Mouse (Mus musculus) ES-E14 (cell line): Measurements from ENCODE around the gene Ism2.

Experiments
- CHD2 ChIP-seq: IDR thresholded peaks from 2 replicates; pipeline ENCODE4 v1.6.1; 2014; ENCODE audit warnings: mild to moderate bottlenecking, low read depth, low read length, inconsistent platforms
- HCFC1 ChIP-seq: IDR thresholded peaks from 2 replicates; pipeline ENCODE4 v1.6.1; 2012; ENCODE audit warnings: low read length, inconsistent platforms, borderline replicate concordance; ENCODE audit not compliant: insufficient read depth
- ZNF384 ChIP-seq: IDR thresholded peaks from 2 replicates; pipeline ENCODE4 v1.6.1; 2012; ENCODE audit warnings: low read depth, low read length, inconsistent platforms

GRCm38 (mm10) chr12:87300441-87300690, 861 bp upstream of the Ism2 start:
- TF ChIP-seq HCFC1 (no peak), CHD2 (no peak), ZNF384 (no peak)
